Mouse (Mus musculus): ENCODE measurements around the gene Bmp4. TPM values are rescaled to one million over a fixed set of nuclear protein-coding genes. Genes with fewer than 3 reads are reported as not detected.

The Bmp4 gene
- polyA plus RNA-seq, 1 experiment from 2014 or later: 35.7 TPM

DNA sequence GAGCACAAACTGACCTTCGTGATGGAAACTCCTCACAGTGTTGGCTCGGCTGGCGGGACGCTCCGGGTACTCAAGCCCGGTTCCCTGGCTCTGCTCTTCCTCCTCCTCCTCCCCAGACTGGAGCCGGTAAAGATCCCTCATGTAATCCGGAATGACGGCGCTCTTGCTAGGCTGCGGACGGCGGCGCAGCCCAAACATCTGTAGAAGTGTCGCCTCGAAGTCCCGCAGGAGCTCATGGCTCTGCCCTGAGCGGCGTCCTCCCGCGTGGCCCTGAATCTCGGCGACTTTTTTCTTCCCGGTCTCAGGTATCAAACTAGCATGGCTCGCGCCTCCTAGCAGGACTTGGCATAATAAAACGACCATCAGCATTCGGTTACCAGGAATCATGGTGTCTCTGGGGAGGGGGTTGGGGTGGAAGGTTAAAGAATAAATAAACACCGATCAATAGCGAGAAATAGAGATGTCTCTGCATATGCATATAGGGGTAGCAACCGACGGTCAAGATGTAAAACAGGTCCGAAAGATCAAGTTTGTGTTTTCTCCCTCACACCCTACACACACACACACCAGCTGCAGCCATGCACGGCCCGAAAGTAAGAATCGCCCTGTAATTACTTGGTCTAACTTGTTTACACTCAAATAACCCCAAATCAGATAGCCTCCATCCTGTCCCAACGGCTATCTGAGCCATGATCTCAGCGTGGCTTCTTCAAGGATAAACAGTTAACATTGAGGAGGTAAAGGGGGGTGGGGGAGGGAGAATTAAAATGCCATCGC is 4.6 kb downstream of the Bmp4 start:
- ATAC-seq (ENCODE audit: insufficient number of reproducible peaks, low FRiP score): no peak
- Histone ChIP-seq H3K4me2 (peak overlapping the region; percentile 86), H3K9me3 (replicated peaks) (no peaks in the 10 kb centered on the region), H3K9ac (peak overlapping the region; percentile 74), H3K4me3 (peak overlapping the region; percentile 66), H3K27ac (ENCODE audit: poor library complexity, severe bottlenecking) (peak overlapping the region; percentile 55), H3K4me1 (replicated peaks) (peaks cover 22% of the 10 kb centered on the region), H3K27me3 (replicated peaks) (peaks cover 9% of the 10 kb centered on the region), H3K36me3 (peaks cover 8% of the 10 kb centered on the region; the same call in 1 of the 2 replicates)
- 1% methylated on average over 39 of the region's 39 CpGs for WGBS

DNA sequence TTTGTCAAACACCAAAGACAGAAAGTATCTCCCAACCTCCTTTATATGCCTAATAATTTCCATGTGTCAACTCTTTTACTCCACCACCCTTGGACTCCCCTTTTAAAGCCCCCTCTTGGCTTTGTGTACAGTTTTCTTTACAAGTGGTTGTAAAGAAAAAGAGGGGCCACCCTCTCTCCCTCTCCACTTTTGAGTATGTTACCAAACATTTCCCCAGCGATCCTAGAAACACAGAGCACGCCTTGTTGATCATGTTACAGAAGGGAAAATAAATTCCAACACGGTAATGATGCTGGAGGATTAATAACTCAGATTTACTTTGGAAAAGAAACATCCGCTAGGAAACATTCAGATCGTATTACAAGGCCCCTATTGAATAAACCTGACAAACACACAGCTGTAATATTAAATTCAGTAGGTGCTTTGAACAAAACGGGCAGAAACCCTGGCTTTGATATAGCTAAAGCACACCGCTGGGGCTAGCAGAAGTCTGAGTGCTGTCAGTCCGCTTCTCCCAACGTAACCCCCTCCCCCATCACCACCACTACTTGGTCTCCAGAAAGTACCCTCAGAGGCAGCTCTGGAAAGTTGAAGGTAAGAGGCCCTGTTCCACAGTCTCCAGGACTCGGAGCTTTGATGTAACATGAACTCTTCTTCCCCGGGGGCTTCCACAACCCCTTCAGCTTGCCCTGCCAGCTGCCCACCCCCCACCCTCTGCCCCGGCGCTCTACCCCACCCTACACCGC is 5.3 kb downstream of the Bmp4 start:
- H3K4me1 ChIP-seq (replicated peaks): peaks cover 24% of the 10 kb centered on the region
- no peaks in the 10 kb centered on the region for H3K9me3 ChIP-seq (replicated peaks)
- peak overlapping the region; percentile 66 for H3K4me3 ChIP-seq
- no peak for ATAC-seq (ENCODE audit: insufficient number of reproducible peaks, low FRiP score)
- H3K9ac ChIP-seq: peak overlapping the region; percentile 74
- H3K27ac ChIP-seq (ENCODE audit: poor library complexity, severe bottlenecking): peak overlapping the region; percentile 55
- H3K4me2 ChIP-seq: peak overlapping the region; percentile 86
- H3K36me3 ChIP-seq: peaks cover 8% of the 10 kb centered on the region; the same call in 1 of the 2 replicates
- WGBS: 21% methylated on average over 14 of the region's 14 CpGs
- H3K27me3 ChIP-seq (replicated peaks): peaks cover 7% of the 10 kb centered on the region

DNA sequence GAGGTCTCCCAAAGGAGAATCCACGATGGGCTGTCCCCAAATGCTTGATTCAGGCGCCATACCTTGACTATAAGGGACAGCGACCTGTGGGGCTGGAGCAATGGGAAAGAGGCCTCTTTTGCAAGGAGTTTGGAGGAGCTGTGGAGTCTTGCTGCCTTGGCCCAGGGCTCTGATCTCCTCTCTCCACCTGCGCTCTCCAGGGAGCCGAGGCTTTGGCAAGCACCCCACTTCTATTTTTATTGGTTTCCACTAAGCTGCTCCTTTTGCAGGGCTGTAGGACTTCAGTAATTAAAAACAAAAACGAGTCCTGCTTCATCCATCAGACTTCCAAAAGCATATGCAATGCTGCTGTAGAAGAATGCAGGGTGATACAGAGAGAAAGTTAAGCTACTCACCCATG is 9.0 kb downstream of the Bmp4 start:
- ATAC-seq (ENCODE audit: insufficient number of reproducible peaks, low FRiP score): no peak
- Histone ChIP-seq H3K9ac (no peak overlapping the region), H3K27me3 (replicated peaks) (peaks cover 4% of the 10 kb centered on the region), H3K9me3 (replicated peaks) (no peaks in the 10 kb centered on the region), H3K4me2 (no peak overlapping the region), H3K27ac (ENCODE audit: poor library complexity, severe bottlenecking) (no peak overlapping the region), H3K36me3 (peaks cover 8% of the 10 kb centered on the region; the same call in 1 of the 2 replicates), H3K4me3 (no peak overlapping the region), H3K4me1 (replicated peaks) (peaks cover 17% of the 10 kb centered on the region)
- 49% methylated on average over 6 of the region's 6 CpGs for WGBS

DNA sequence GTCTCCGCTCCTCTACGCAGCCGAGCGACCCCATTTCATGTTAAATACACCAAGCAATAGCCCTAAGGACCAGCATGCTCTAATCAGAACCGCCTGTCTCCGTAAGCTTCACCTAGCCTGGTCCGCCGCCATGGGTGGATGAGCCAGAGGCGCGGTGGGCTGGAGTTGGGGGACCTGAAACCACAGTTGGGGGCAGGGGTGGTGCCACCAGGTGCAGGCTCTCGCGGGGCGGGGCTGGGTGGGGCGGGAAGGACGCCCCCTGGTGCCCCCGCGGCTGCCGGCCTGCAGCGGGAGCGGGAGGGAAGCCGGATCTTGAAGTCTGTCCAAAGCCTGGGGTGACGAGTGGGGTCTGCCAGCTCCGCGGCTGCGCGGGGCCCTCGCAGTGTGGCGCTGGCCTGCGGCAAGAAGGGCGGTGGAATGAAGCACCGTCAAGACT is 10.2 kb downstream of the Bmp4 start:
- H3K36me3 ChIP-seq: peaks cover 8% of the 10 kb centered on the region; the same call in 1 of the 2 replicates
- H3K9me3 ChIP-seq (replicated peaks): no peaks in the 10 kb centered on the region
- WGBS: 9% methylated on average over 31 of the region's 31 CpGs
- peaks cover 17% of the 10 kb centered on the region for H3K4me1 ChIP-seq (replicated peaks)
- H3K27me3 ChIP-seq (replicated peaks): peaks cover 4% of the 10 kb centered on the region
- peak overlapping the region; percentile 42 for H3K4me3 ChIP-seq
- H3K9ac ChIP-seq: peak overlapping the region; percentile 47
- ATAC-seq (ENCODE audit: insufficient number of reproducible peaks, low FRiP score): peak; percentile 48; the same call in 1 of the 2 replicates
- no peak overlapping the region for H3K27ac ChIP-seq (ENCODE audit: poor library complexity, severe bottlenecking)
- peak overlapping the region; percentile 76 for H3K4me2 ChIP-seq

DNA sequence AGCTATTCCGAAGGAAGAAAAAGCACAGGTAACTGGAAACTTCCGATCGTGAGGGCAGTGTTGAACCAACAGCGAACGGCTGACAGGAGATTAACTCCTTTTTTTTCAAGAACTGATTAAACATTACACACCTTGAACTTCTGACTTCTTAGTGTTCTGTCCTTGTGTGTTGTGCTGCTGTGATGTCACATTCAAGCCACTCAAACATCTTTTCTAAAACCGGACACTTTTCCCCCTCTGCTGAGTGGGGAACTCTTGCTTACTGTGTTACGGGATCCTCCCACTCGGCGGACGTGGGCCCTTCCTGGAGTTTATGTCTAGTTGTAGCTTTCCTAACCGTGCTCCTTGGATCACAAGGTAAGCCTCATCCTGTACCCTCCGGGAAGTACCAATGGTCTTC is 11.2 kb downstream of the Bmp4 start, which contains the start of gene Gm15217:
Gene Gm15217, plus strand, starts transcription at position 130 of the 400 bp plus-strand sequence.
- WGBS: 84% methylated on average over 12 of the region's 12 CpGs
- H3K4me1 ChIP-seq (replicated peaks): peaks cover 17% of the 10 kb centered on the region
- ATAC-seq (ENCODE audit: insufficient number of reproducible peaks, low FRiP score): no peak
- H3K4me2 ChIP-seq: peak within 1 kb of the TSS; percentile 76
- no peaks in the 10 kb centered on the region for H3K9me3 ChIP-seq (replicated peaks)
- H3K27ac ChIP-seq (ENCODE audit: poor library complexity, severe bottlenecking): no peak within 1 kb of the TSS
- H3K4me3 ChIP-seq: peak within 1 kb of the TSS; percentile 42
- peaks cover 4% of the 10 kb centered on the region for H3K27me3 ChIP-seq (replicated peaks)
- peaks cover 7% of the 10 kb centered on the region; the same call in 1 of the 2 replicates for H3K36me3 ChIP-seq
- peak within 1 kb of the TSS; percentile 47 for H3K9ac ChIP-seq

DNA sequence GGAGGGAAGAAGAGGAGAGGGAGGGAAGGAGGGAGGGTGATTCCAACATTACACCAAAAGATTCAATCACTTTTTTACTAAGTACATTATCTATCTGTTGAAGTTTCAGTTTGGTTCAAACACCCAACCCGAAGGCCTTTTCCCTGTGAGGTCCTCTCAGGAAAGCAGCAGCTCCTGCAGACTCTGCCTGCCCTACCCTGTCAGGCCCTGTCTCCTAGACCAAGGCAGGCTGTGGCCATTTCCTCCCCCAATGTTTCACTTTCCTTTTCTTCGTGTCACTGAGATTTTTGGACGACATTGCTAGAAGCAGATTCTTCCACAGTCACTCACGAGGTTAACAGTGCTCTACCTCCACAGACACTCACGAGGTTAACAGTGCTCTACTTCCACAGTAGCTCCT is 14.7 kb downstream of the Bmp4 start:
- H3K27ac ChIP-seq (ENCODE audit: poor library complexity, severe bottlenecking): no peak overlapping the region
- no peak overlapping the region for H3K4me3 ChIP-seq
- H3K9ac ChIP-seq: no peak overlapping the region
- peaks cover 8% of the 10 kb centered on the region for H3K4me1 ChIP-seq (replicated peaks)
- 65% methylated on average over 5 of the region's 5 CpGs for WGBS
- H3K9me3 ChIP-seq (replicated peaks): no peaks in the 10 kb centered on the region
- H3K27me3 ChIP-seq (replicated peaks): no peaks in the 10 kb centered on the region
- H3K36me3 ChIP-seq: no peaks in the 10 kb centered on the region
- ATAC-seq (ENCODE audit: insufficient number of reproducible peaks, low FRiP score): no peak
- no peak overlapping the region for H3K4me2 ChIP-seq

DNA sequence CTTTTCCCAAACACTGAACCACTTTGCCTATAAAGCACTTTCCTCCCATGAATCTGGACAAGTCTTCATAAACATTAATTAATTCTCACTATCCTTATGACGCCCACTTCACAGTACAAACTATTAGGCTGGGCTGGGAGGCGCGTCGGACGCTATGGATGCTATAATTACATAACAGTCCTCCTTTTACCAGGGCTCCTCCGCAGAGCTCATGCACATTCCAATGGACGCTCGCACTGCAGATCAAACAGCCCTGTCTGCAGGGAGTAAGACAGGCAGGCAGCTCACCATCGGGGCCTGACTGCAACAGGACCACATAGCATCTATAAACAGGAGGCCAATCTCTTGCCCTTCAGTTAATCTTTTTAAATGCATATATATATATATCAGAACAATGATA is 18.0 kb downstream of the Bmp4 start:
- Histone ChIP-seq H3K27me3 (replicated peaks) (no peaks in the 10 kb centered on the region; the same call in 1 of the 2 replicates), H3K4me2 (no peak overlapping the region), H3K4me3 (no peak overlapping the region), H3K27ac (ENCODE audit: poor library complexity, severe bottlenecking) (no peak overlapping the region), H3K9me3 (replicated peaks) (no peaks in the 10 kb centered on the region), H3K4me1 (replicated peaks) (no peaks in the 10 kb centered on the region), H3K36me3 (no peaks in the 10 kb centered on the region), H3K9ac (no peak overlapping the region)
- WGBS: 45% methylated on average over 9 of the region's 9 CpGs
- no peak for ATAC-seq (ENCODE audit: insufficient number of reproducible peaks, low FRiP score)

DNA sequence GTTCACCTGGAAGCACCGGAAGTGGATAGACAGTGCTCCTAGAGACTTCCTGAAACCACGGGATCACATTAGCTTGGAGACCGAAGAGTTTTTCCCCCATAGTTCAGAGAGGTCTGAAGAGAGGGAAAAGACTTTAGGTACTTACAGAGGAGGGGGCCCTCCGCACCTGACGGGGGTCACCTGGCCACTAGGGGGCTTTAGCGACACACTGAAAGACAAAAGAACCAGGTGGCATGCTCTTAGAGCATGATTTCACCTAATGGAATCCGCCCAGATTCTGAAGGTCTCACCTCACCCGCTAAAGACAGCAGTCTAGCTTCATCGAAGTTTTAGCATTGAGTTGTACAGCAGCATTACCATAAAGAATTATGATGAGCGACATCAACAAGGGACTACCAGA is 27.3 kb downstream of the Bmp4 start:
- H3K4me3 ChIP-seq: no peak overlapping the region
- H3K27me3 ChIP-seq (replicated peaks): no peaks in the 10 kb centered on the region; the same call in 1 of the 2 replicates
- H3K36me3 ChIP-seq: no peaks in the 10 kb centered on the region
- H3K4me2 ChIP-seq: no peak overlapping the region
- no peaks in the 10 kb centered on the region for H3K9me3 ChIP-seq (replicated peaks)
- H3K27ac ChIP-seq (ENCODE audit: poor library complexity, severe bottlenecking): no peak overlapping the region
- no peak overlapping the region for H3K9ac ChIP-seq
- 33% methylated on average over 10 of the region's 10 CpGs for WGBS
- ATAC-seq (ENCODE audit: insufficient number of reproducible peaks, low FRiP score): no peak
- H3K4me1 ChIP-seq (replicated peaks): no peaks in the 10 kb centered on the region

DNA sequence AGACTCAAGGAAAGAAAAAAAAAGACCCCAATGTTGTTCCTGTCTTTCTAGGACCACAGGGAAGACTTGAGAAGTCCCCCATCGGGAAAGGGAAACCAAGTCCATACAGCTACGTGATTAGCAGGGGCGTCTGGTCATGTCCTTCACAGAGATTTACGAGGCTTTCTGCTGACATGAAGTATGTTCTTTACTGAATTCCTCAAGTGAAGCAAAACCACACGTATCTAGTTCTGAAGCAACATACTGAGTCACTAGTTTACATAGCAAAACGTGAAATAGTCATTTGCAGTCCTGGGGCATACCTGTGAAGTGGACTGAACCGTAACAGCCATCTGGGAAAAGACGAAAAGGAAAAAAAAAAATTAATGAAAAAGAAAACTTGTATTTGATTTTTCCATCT is 32.8 kb downstream of the Bmp4 start:
- H3K9ac ChIP-seq: no peak overlapping the region
- peak overlapping the region; percentile 29; the same call in 1 of the 2 replicates for H3K27ac ChIP-seq (ENCODE audit: poor library complexity, severe bottlenecking)
- no peak overlapping the region for H3K4me2 ChIP-seq
- no peaks in the 10 kb centered on the region for H3K36me3 ChIP-seq
- H3K27me3 ChIP-seq (replicated peaks): no peaks in the 10 kb centered on the region
- peaks cover 4% of the 10 kb centered on the region; the same call in 1 of the 2 replicates for H3K4me1 ChIP-seq (replicated peaks)
- no peak for ATAC-seq (ENCODE audit: insufficient number of reproducible peaks, low FRiP score)
- H3K4me3 ChIP-seq: no peak overlapping the region
- H3K9me3 ChIP-seq (replicated peaks): no peaks in the 10 kb centered on the region
- 70% methylated on average over 8 of the region's 8 CpGs for WGBS

DNA sequence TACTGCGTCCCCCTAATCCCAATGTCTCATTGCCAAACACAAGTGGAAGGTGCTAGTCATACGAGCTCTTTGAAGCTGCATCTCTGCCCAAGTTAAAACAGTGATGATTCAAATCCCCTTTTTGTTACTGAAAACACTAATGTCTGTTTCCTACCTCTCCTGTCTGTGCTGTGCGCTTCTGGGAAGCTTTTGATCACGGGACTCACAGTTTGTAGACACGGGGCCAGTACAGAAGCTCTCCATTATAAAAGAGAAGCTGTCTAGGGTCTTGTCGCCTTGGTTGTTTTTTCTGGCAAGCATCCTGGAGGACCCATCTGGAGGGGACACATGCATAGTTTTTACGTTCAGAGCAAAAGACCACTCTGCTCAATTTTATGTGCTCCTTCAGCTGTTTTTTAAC is 33.2 kb downstream of the Bmp4 start:
- no peak overlapping the region for H3K4me3 ChIP-seq
- no peak overlapping the region for H3K4me2 ChIP-seq
- no peaks in the 10 kb centered on the region for H3K9me3 ChIP-seq (replicated peaks)
- peak overlapping the region; percentile 29; the same call in 1 of the 2 replicates for H3K27ac ChIP-seq (ENCODE audit: poor library complexity, severe bottlenecking)
- ATAC-seq (ENCODE audit: insufficient number of reproducible peaks, low FRiP score): no peak
- H3K9ac ChIP-seq: no peak overlapping the region
- peaks cover 4% of the 10 kb centered on the region; the same call in 1 of the 2 replicates for H3K4me1 ChIP-seq (replicated peaks)
- H3K36me3 ChIP-seq: no peaks in the 10 kb centered on the region
- H3K27me3 ChIP-seq (replicated peaks): no peaks in the 10 kb centered on the region
- WGBS: 63% methylated on average over 7 of the region's 7 CpGs

DNA sequence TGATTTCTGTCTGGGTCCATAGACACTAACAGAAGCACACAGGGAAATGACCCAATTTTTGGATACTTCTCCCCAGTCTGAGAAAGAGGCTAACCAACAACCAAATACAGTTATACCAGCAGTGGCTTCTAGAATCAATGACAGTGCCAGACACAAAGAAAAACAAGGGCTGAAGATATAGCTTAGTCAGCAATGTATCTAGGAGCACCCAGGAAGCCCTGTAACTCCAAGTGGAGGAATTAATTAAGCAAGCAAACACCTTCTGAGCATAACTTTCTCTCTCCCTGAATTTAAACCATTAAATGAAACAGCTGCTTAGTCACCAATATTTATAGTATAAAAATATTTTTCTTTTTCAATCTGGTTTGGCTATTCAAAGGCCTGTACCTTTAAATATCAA is 45.7 kb downstream of the Bmp4 start:
- Histone ChIP-seq H3K27ac (ENCODE audit: poor library complexity, severe bottlenecking) (no peak overlapping the region), H3K27me3 (replicated peaks) (no peaks in the 10 kb centered on the region), H3K4me2 (no peak overlapping the region), H3K9me3 (replicated peaks) (peaks cover 2% of the 10 kb centered on the region; the same call in 1 of the 2 replicates), H3K4me3 (no peak overlapping the region), H3K4me1 (replicated peaks) (no peaks in the 10 kb centered on the region), H3K9ac (no peak overlapping the region), H3K36me3 (no peaks in the 10 kb centered on the region)
- ATAC-seq (ENCODE audit: insufficient number of reproducible peaks, low FRiP score): no peak
